Mouse (Mus musculus): ENCODE results near the gene Smyd1. TPM values are rescaled to one million over a fixed set of nuclear protein-coding genes. Genes with fewer than 3 reads are reported as not detected.
A peak's percentile ranks its signal among the peaks of the same experiment; 100 is the strongest.

The Smyd1 gene
- polyA plus RNA-seq, 1 experiment from 2014 or later, result 0.48 TPM

GRCm38 (mm10) chr6:71196107-71196506, 125.9 kb downstream of the Smyd1 start:
- Histone ChIP-seq H3K9ac (ENCODE audit: low read depth, low read length) (no peak overlapping the region), H3K27ac (ENCODE audit: low read length) (no peak overlapping the region), H3K9me3 (replicated peaks; ENCODE audit: control insufficient read depth, low read length, poor library complexity, severe bottlenecking) (no peaks in the 10 kb centered on the region), H3K27me3 (ENCODE audit: control insufficient read depth, insufficient read depth, low read depth, low read length) (no peaks in the 10 kb centered on the region), H3K36me3 (ENCODE audit: control insufficient read depth, insufficient read depth, low read length) (no peaks in the 10 kb centered on the region), H3K4me2 (ENCODE audit: low read length) (no peak overlapping the region), H3K4me3 (ENCODE audit: low read depth, low read length) (no peak overlapping the region), H3K4me1 (ENCODE audit: control insufficient read depth, insufficient read depth, low read length) (no peaks in the 10 kb centered on the region)
- no peak for ATAC-seq

- Histone ChIP-seq H3K36me3 (ENCODE audit: control insufficient read depth, insufficient read depth, low read length) (no peaks in the 10 kb centered on the region), H3K4me3 (ENCODE audit: low read depth, low read length) (no peak overlapping the region), H3K4me2 (ENCODE audit: low read length) (no peak overlapping the region), H3K27ac (ENCODE audit: low read length) (no peak overlapping the region), H3K27me3 (ENCODE audit: control insufficient read depth, insufficient read depth, low read depth, low read length) (no peaks in the 10 kb centered on the region), H3K4me1 (ENCODE audit: control insufficient read depth, insufficient read depth, low read length) (no peaks in the 10 kb centered on the region), H3K9me3 (replicated peaks; ENCODE audit: control insufficient read depth, low read length, poor library complexity, severe bottlenecking) (no peaks in the 10 kb centered on the region), H3K9ac (ENCODE audit: low read depth, low read length) (no peak overlapping the region)
- 83% methylated on average over 6 of the region's 6 CpGs for WGBS
- ATAC-seq, result no peak
These were observed 128.8 kb downstream of the Smyd1 start for GRCm38 (mm10) chr6:71193151-71193740.

- Histone ChIP-seq H3K4me3 (ENCODE audit: low read depth, low read length) (no peak overlapping the region), H3K4me2 (ENCODE audit: low read length) (no peak overlapping the region), H3K9ac (ENCODE audit: low read depth, low read length) (no peak overlapping the region), H3K4me1 (ENCODE audit: control insufficient read depth, insufficient read depth, low read length) (no peaks in the 10 kb centered on the region), H3K36me3 (ENCODE audit: control insufficient read depth, insufficient read depth, low read length) (no peaks in the 10 kb centered on the region), H3K9me3 (replicated peaks; ENCODE audit: control insufficient read depth, low read length, poor library complexity, severe bottlenecking) (no peaks in the 10 kb centered on the region), H3K27me3 (ENCODE audit: control insufficient read depth, insufficient read depth, low read depth, low read length) (no peaks in the 10 kb centered on the region), H3K27ac (ENCODE audit: low read length) (no peak overlapping the region)
- 95% methylated on average over 2 of the region's 2 CpGs for WGBS
- no peak for ATAC-seq
These were observed 131.5 kb downstream of the Smyd1 start for GRCm38 (mm10) chr6:71190501-71190900.

- no peaks in the 10 kb centered on the region for H3K36me3 ChIP-seq (ENCODE audit: control insufficient read depth, insufficient read depth, low read length)
- WGBS, result 91% methylated on average over 1 of the region's 1 CpGs
- no peaks in the 10 kb centered on the region for H3K4me1 ChIP-seq (ENCODE audit: control insufficient read depth, insufficient read depth, low read length)
- H3K9me3 ChIP-seq (replicated peaks; ENCODE audit: control insufficient read depth, low read length, poor library complexity, severe bottlenecking), result no peaks in the 10 kb centered on the region
- H3K27ac ChIP-seq (ENCODE audit: low read length), result no peak overlapping the region
- ATAC-seq, result no peak
- H3K27me3 ChIP-seq (ENCODE audit: control insufficient read depth, insufficient read depth, low read depth, low read length), result no peaks in the 10 kb centered on the region
- no peak overlapping the region for H3K4me2 ChIP-seq (ENCODE audit: low read length)
- H3K4me3 ChIP-seq (ENCODE audit: low read depth, low read length), result no peak overlapping the region
- no peak overlapping the region for H3K9ac ChIP-seq (ENCODE audit: low read depth, low read length)
These were observed 132.5 kb downstream of the Smyd1 start for GRCm38 (mm10) chr6:71189578-71189977.

- Histone ChIP-seq H3K9me3 (replicated peaks; ENCODE audit: control insufficient read depth, low read length, poor library complexity, severe bottlenecking) (no peaks in the 10 kb centered on the region), H3K4me3 (ENCODE audit: low read depth, low read length) (no peak overlapping the region), H3K36me3 (ENCODE audit: control insufficient read depth, insufficient read depth, low read length) (no peaks in the 10 kb centered on the region), H3K9ac (ENCODE audit: low read depth, low read length) (no peak overlapping the region), H3K4me1 (ENCODE audit: control insufficient read depth, insufficient read depth, low read length) (no peaks in the 10 kb centered on the region), H3K27ac (ENCODE audit: low read length) (no peak overlapping the region), H3K27me3 (ENCODE audit: control insufficient read depth, insufficient read depth, low read depth, low read length) (no peaks in the 10 kb centered on the region), H3K4me2 (ENCODE audit: low read length) (no peak overlapping the region)
- 83% methylated on average over 7 of the region's 7 CpGs for WGBS
- ATAC-seq, result no peak
These were observed 137.0 kb downstream of the Smyd1 start for GRCm38 (mm10) chr6:71184941-71185604.

GRCm38 (mm10) chr6:71180596-71180995, 141.4 kb downstream of the Smyd1 start:
- Histone ChIP-seq H3K4me2 (ENCODE audit: low read length) (no peak overlapping the region), H3K9me3 (replicated peaks; ENCODE audit: control insufficient read depth, low read length, poor library complexity, severe bottlenecking) (no peaks in the 10 kb centered on the region), H3K9ac (ENCODE audit: low read depth, low read length) (no peak overlapping the region), H3K27ac (ENCODE audit: low read length) (no peak overlapping the region), H3K4me1 (ENCODE audit: control insufficient read depth, insufficient read depth, low read length) (no peaks in the 10 kb centered on the region), H3K36me3 (ENCODE audit: control insufficient read depth, insufficient read depth, low read length) (no peaks in the 10 kb centered on the region), H3K4me3 (ENCODE audit: low read depth, low read length) (no peak overlapping the region), H3K27me3 (ENCODE audit: control insufficient read depth, insufficient read depth, low read depth, low read length) (no peaks in the 10 kb centered on the region)
- 88% methylated on average over 1 of the region's 1 CpGs for WGBS
- no peak for ATAC-seq

GRCm38 (mm10) chr6:71172812-71173580, 149.0 kb downstream of the Smyd1 start:
- Histone ChIP-seq H3K4me3 (ENCODE audit: low read depth, low read length) (no peak overlapping the region), H3K4me2 (ENCODE audit: low read length) (no peak overlapping the region), H3K4me1 (ENCODE audit: control insufficient read depth, insufficient read depth, low read length) (no peaks in the 10 kb centered on the region), H3K27ac (ENCODE audit: low read length) (no peak overlapping the region), H3K9ac (ENCODE audit: low read depth, low read length) (no peak overlapping the region), H3K9me3 (replicated peaks; ENCODE audit: control insufficient read depth, low read length, poor library complexity, severe bottlenecking) (no peaks in the 10 kb centered on the region), H3K36me3 (ENCODE audit: control insufficient read depth, insufficient read depth, low read length) (no peaks in the 10 kb centered on the region), H3K27me3 (ENCODE audit: control insufficient read depth, insufficient read depth, low read depth, low read length) (no peaks in the 10 kb centered on the region)
- 91% methylated on average over 10 of the region's 10 CpGs for WGBS
- no peak for ATAC-seq

- Histone ChIP-seq H3K27me3 (ENCODE audit: control insufficient read depth, insufficient read depth, low read depth, low read length) (no peaks in the 10 kb centered on the region), H3K36me3 (ENCODE audit: control insufficient read depth, insufficient read depth, low read length) (no peaks in the 10 kb centered on the region), H3K4me3 (ENCODE audit: low read depth, low read length) (no peak overlapping the region), H3K4me1 (ENCODE audit: control insufficient read depth, insufficient read depth, low read length) (no peaks in the 10 kb centered on the region), H3K9me3 (replicated peaks; ENCODE audit: control insufficient read depth, low read length, poor library complexity, severe bottlenecking) (no peaks in the 10 kb centered on the region), H3K27ac (ENCODE audit: low read length) (no peak overlapping the region), H3K4me2 (ENCODE audit: low read length) (no peak overlapping the region), H3K9ac (ENCODE audit: low read depth, low read length) (no peak overlapping the region)
- 52% methylated on average over 6 of the region's 6 CpGs for WGBS
- peak; percentile 64; the same call in 1 of the 2 replicates for ATAC-seq
These were observed 155.4 kb downstream of the Smyd1 start for GRCm38 (mm10) chr6:71166551-71167169.

- Histone ChIP-seq H3K27ac (ENCODE audit: low read length) (no peak overlapping the region), H3K4me3 (ENCODE audit: low read depth, low read length) (no peak overlapping the region), H3K4me1 (ENCODE audit: control insufficient read depth, insufficient read depth, low read length) (no peaks in the 10 kb centered on the region), H3K27me3 (ENCODE audit: control insufficient read depth, insufficient read depth, low read depth, low read length) (no peaks in the 10 kb centered on the region), H3K9ac (ENCODE audit: low read depth, low read length) (no peak overlapping the region), H3K36me3 (ENCODE audit: control insufficient read depth, insufficient read depth, low read length) (no peaks in the 10 kb centered on the region), H3K9me3 (replicated peaks; ENCODE audit: control insufficient read depth, low read length, poor library complexity, severe bottlenecking) (no peaks in the 10 kb centered on the region), H3K4me2 (ENCODE audit: low read length) (no peak overlapping the region)
- WGBS, result 27% methylated on average over 6 of the region's 6 CpGs
- no peak for ATAC-seq
These were observed 157.6 kb downstream of the Smyd1 start for GRCm38 (mm10) chr6:71164394-71164793.

Data from midbrain, embryonic 16.5 days (tissue).